Mouse (Mus musculus) limb, embryonic 10.5 days (tissue): ENCODE data around the gene Dnajc22. TPM values are rescaled to one million over a fixed set of nuclear protein-coding genes. Genes with fewer than 3 reads are reported as not detected.
A peak's percentile ranks its signal among the peaks of the same experiment; 100 is the strongest.

Experiments used
- DNase-seq: peaks from one replicate; pipeline ENCODE4 v3.0.0-alpha.2; 2017; ENCODE audit warnings: low spot score
- H3K27ac ChIP-seq: fragments of 300-500 bp; sonication (generic); 2 replicates; pipeline ENCODE4 v1.5.1; 2016; ENCODE audit warnings: mild to moderate bottlenecking
- H3K27me3 ChIP-seq: fragments of 300-500 bp; sonication (generic); 2 replicates; pipeline ENCODE4 v1.6.1; 2016; ENCODE audit warnings: low read depth, mild to moderate bottlenecking; ENCODE audit not compliant: poor library complexity, severe bottlenecking
- H3K36me3 ChIP-seq: fragments of 300-500 bp; sonication (generic); 2 replicates; pipeline ENCODE4 v1.6.1; 2016; ENCODE audit warnings: mild to moderate bottlenecking, moderate library complexity
- H3K4me1 ChIP-seq: fragments of 300-500 bp; sonication (generic); 2 replicates; pipeline ENCODE4 v1.6.1; 2016
- H3K4me3 ChIP-seq: fragments of 300-500 bp; sonication (generic); 2 replicates; pipeline ENCODE4 v1.5.1; 2016; ENCODE audit warnings: mild to moderate bottlenecking, moderate library complexity
- H3K9me3 ChIP-seq: fragments of 300-500 bp; sonication (generic); replicated peaks from 2 replicates; pipeline ENCODE4 v1.6.1; 2016; ENCODE audit warnings: mild to moderate bottlenecking
- WGBS: fragments of 180-500 bp; shearing (Covaris S2); methylation state at CpG from one replicate; pipeline ENCODE4 v1.1.7; 2016; 5-methylcytosine and 5-hydroxymethylcytosine counted together
- polyA plus RNA-seq: library from polyadenylated mRNA; unstranded; fragments of >200 nt; fragmentation: Nextera tagmentation; extraction: Ambion mirVana; gene quantifications from 2 replicates; pipeline ENCODE4 v1.2.1, GENCODE M21; 2016

Dnajc22 gene
- polyA plus RNA-seq, 1 experiment from 2014 or later = 2.1 TPM

- under 1% methylated on average over 56 of the region's 56 CpGs for WGBS
- peak overlapping the region; percentile 55 for H3K4me3 ChIP-seq
- H3K36me3 ChIP-seq = no peaks in the 10 kb centered on the region
- peak overlapping the region; percentile 75 for H3K27ac ChIP-seq
- H3K4me1 ChIP-seq = peaks cover 58% of the 10 kb centered on the region
- no peaks in the 10 kb centered on the region for H3K9me3 ChIP-seq
- peak; percentile 77 for DNase-seq
- peaks cover 99% of the 10 kb centered on the region for H3K27me3 ChIP-seq
Observed at GRCm38 (mm10) chr15:99093291-99094258, 605 bp downstream of the Dnajc22 start.

- Histone ChIP-seq H3K9me3 (no peaks in the 10 kb centered on the region), H3K27ac (no peak overlapping the region), H3K36me3 (no peaks in the 10 kb centered on the region), H3K4me1 (peaks cover 61% of the 10 kb centered on the region), H3K4me3 (peak overlapping the region; percentile 7), H3K27me3 (peaks cover 99% of the 10 kb centered on the region)
- DNase-seq = peak; percentile 58
- under 1% methylated on average over 27 of the region's 27 CpGs for WGBS
Observed at GRCm38 (mm10) chr15:99094631-99095270, 1.8 kb downstream of the Dnajc22 start.

GRCm38 (mm10) chr15:99095356-99095755, 2.4 kb downstream of the Dnajc22 start:
- Histone ChIP-seq H3K4me1 (peaks cover 61% of the 10 kb centered on the region), H3K4me3 (peak overlapping the region; percentile 7; the same call in 1 of the 2 replicates)
- DNase-seq = no peak

DNA sequence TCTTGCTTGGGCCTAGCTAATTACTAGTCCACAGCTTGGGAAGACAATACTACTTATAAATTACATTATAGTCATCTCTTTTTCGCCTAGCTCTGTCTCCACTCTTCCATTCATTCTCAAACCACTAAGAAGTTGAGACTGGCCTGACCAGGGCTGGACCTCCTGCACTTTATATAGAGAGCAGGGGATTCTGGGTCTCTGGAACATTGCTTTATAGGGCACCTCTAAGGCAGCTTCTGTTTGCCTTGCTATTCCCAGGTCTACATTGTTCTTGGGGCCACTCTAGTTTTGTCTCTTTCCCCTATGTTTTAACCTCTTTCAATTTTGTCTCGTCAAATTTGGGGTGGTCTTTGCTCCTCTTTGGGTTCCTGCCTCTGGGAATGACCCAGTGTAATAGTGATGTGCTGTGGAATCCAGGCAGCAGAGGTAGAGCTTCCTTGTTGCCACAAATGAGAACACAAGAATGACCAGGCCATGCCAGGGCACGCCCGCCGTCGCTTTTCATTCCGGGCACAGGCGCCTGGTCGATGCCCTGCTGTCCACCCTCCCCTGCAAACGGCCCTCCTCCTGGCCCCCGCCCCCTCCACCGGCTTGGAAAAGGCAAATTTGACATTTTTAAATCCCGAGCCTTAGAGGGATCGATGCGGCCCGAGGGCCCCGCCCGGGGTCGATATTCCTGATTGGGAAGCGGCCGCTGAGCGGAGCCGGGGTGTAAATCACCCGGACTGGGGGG, 3.3 kb downstream of the Dnajc22 start:
- Histone ChIP-seq H3K9me3 (no peaks in the 10 kb centered on the region), H3K27ac (no peak overlapping the region), H3K4me1 (peaks cover 59% of the 10 kb centered on the region), H3K27me3 (peaks cover 96% of the 10 kb centered on the region), H3K36me3 (no peaks in the 10 kb centered on the region), H3K4me3 (peak overlapping the region; percentile 51)
- no peak for DNase-seq
- WGBS = 2% methylated on average over 24 of the region's 24 CpGs

More at GRCm38 (mm10) chr15:99095356-99095755, 2.4 kb downstream of the Dnajc22 start:
- 2% methylated on average over 6 of the region's 6 CpGs for WGBS
- no peak overlapping the region for H3K27ac ChIP-seq
- no peaks in the 10 kb centered on the region for H3K36me3 ChIP-seq
- H3K27me3 ChIP-seq = peaks cover 99% of the 10 kb centered on the region
- no peaks in the 10 kb centered on the region for H3K9me3 ChIP-seq

DNA sequence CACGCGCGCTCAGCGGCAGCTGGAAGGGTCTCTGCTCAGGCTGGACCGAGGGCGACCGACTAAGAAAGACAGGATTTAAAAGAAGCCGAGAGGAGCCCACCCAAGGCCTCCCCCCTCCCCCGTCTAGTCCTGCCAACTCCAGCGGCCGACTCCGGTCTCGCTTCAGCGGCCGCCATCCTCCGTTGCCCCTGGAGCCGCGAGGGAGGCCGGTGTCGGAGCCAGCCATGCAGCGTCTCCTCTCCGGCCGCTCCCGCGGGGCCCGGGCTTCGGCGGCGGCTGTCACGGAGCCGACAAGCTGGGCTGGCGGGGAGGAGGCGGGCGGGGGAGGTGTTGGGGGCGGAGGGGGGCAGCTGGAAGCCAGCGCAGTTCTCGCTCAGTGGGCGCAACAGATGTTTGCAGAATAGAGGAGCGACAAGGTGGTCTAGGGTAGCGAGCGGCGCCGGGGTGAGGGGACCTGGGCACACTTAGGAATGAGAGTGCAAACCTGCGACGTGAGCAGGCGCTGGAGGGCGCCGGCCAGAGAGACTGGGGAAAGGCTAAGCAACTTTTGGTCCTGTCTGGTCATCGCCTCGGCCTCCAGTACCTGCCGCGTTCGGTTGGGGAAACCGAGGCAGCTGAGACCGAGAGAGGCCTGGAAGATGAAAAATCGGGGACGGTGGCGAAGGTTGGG, 4.0 kb downstream of the Dnajc22 start:
- Histone ChIP-seq H3K27me3 (peaks cover 94% of the 10 kb centered on the region), H3K4me1 (peaks cover 59% of the 10 kb centered on the region), H3K9me3 (no peaks in the 10 kb centered on the region), H3K27ac (no peak overlapping the region; the same call in 1 of the 2 replicates), H3K36me3 (no peaks in the 10 kb centered on the region), H3K4me3 (peak overlapping the region; percentile 51)
- peak; percentile 70 for DNase-seq
- under 1% methylated on average over 56 of the region's 58 CpGs for WGBS

DNA sequence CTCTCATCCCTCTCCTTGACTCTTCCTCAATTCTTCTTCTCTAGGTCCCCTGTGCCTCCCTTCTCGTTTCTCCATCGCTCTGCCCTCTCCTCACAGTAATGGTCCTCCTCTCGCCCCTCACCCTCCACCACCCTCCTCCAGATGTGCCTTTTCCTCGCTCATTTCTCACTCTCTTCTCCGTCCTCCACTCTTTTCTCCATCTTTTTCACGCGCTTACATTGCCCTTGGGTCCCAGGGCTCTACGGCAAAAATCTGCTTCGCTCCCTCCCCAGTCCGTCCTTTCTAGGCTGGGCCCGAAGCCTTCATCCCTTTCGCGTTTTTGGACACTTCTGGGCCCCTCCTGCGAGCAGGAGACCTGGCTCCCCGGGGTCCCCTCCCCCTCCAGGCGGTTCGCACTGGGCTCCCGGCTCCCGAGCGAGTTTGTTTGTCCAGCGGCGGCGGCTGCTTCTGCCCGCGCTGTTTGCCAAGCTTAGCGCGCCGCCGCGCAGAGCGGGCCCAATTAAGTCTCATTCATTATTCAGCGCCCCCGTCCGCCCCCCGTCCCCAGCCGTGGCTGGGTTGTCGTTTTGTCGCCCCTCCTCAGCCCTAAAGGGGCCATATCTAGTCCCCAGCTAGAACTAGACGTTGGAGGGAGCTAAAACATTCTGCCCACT, 5.0 kb downstream of the Dnajc22 start:
- H3K27ac ChIP-seq = peak overlapping the region; percentile 61; the same call in 1 of the 2 replicates
- no peaks in the 10 kb centered on the region for H3K9me3 ChIP-seq
- WGBS = under 1% methylated on average over 39 of the region's 39 CpGs
- peaks cover 84% of the 10 kb centered on the region for H3K27me3 ChIP-seq
- DNase-seq = peak; percentile 74
- H3K4me3 ChIP-seq = peak overlapping the region; percentile 51
- H3K36me3 ChIP-seq = no peaks in the 10 kb centered on the region
- peaks cover 56% of the 10 kb centered on the region for H3K4me1 ChIP-seq

- H3K36me3 ChIP-seq = no peaks in the 10 kb centered on the region
- peak; percentile 56 for DNase-seq
- H3K27ac ChIP-seq = no peak overlapping the region
- peak overlapping the region; percentile 51 for H3K4me3 ChIP-seq
- peaks cover 79% of the 10 kb centered on the region for H3K27me3 ChIP-seq
- no peaks in the 10 kb centered on the region for H3K9me3 ChIP-seq
- under 1% methylated on average over 9 of the region's 9 CpGs for WGBS
- H3K4me1 ChIP-seq = peaks cover 51% of the 10 kb centered on the region
Observed at GRCm38 (mm10) chr15:99098493-99098861, 5.5 kb downstream of the Dnajc22 start.

DNA sequence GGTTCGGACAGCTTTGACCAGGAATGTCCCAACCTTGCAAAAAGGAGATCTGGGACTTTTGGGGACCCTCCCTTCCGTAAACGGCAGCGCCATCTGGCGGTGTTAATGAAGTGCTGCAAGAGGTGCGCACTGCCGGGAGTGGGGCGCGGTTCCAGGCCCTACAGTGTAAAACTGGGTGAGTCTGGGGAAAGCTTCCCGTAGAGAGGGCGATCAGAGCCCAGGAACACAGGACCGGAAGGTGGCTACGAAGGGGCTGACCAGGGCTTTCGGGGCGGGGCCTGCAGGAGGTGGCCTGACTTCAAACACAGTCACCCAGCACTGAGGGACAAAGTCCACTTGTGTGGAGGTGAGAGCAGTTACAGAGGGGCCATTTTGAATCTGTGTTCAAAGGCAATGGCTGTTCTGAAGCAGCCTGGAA, 6.2 kb downstream of the Dnajc22 start:
- Histone ChIP-seq H3K4me3 (peak overlapping the region; percentile 51), H3K27me3 (peaks cover 72% of the 10 kb centered on the region)
- WGBS = under 1% methylated on average over 15 of the region's 15 CpGs

GRCm38 (mm10) chr15:99099984-99100383, 7.0 kb downstream of the Dnajc22 start:
- DNase-seq = no peak
- Histone ChIP-seq H3K4me1 (peaks cover 41% of the 10 kb centered on the region), H3K27me3 (peaks cover 65% of the 10 kb centered on the region), H3K27ac (no peak overlapping the region), H3K9me3 (no peaks in the 10 kb centered on the region), H3K4me3 (no peak overlapping the region), H3K36me3 (no peaks in the 10 kb centered on the region)
- WGBS = 58% methylated on average over 3 of the region's 3 CpGs

More for the DNA sequence above, 6.2 kb downstream of the Dnajc22 start:
- Histone ChIP-seq H3K36me3 (no peaks in the 10 kb centered on the region), H3K9me3 (no peaks in the 10 kb centered on the region), H3K4me1 (peaks cover 46% of the 10 kb centered on the region), H3K27ac (0 out of 2 replicates have a peak overlapping the region, but pooled peaks have one; percentile 31)
- peak; percentile 76 for DNase-seq

GRCm38 (mm10) chr15:99105238-99105637, 12.3 kb downstream of the Dnajc22 start:
- WGBS = 47% methylated on average over 7 of the region's 7 CpGs

DNA sequence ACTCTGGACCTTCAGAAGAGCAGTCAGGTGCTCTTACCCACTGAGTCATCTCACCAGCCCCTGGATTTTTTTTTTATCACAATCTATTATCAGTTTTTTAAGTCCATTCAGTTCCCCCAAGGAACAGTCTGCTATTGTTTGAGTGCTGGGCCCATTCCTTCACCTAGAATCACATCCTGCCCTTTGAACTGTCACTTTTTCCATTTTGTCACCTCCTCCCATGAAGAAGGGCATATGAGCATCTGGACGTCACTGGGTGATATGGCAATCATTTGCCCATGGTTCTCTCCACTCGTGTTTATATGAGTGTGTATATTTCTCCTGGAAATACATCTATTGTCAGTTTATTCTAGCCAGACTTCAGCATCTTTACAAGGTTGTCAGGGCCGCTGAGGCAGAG, 14.9 kb downstream of the Dnajc22 start:
- DNase-seq = no peak
- 86% methylated on average over 3 of the region's 3 CpGs for WGBS

More at GRCm38 (mm10) chr15:99105238-99105637, 12.3 kb downstream of the Dnajc22 start:
- Histone ChIP-seq H3K9me3 (no peaks in the 10 kb centered on the region), H3K36me3 (no peaks in the 10 kb centered on the region), H3K27me3 (peaks cover 13% of the 10 kb centered on the region), H3K27ac (no peak overlapping the region), H3K4me1 (no peaks in the 10 kb centered on the region), H3K4me3 (no peak overlapping the region)
- DNase-seq = no peak

More for the DNA sequence above, 14.9 kb downstream of the Dnajc22 start:
- peaks cover 5% of the 10 kb centered on the region; the same call in 1 of the 2 replicates for H3K4me1 ChIP-seq
- H3K27ac ChIP-seq = no peak overlapping the region
- H3K36me3 ChIP-seq = no peaks in the 10 kb centered on the region
- no peak overlapping the region for H3K4me3 ChIP-seq
- H3K27me3 ChIP-seq = peaks cover 6% of the 10 kb centered on the region; the same call in 1 of the 2 replicates
- H3K9me3 ChIP-seq = no peaks in the 10 kb centered on the region
